Mouse (Mus musculus) neural tube, embryonic 14.5 days (tissue): ENCODE measurements around the gene Samd7. TPM values are rescaled to one million over a fixed set of nuclear protein-coding genes. Genes with fewer than 3 reads are reported as not detected.

Source experiments
- polyA plus RNA-seq: library from polyadenylated mRNA; unstranded; fragments of >200 nt; fragmentation: Nextera tagmentation; extraction: Ambion mirVana; gene quantifications from 2 replicates; pipeline ENCODE4 v1.2.1, GENCODE M21; 2014

The Samd7 gene
- polyA plus RNA-seq, 1 experiment from 2014 or later = not detected

Other genes starting within 250 kb of the Samd7 start
- gene Mecom, start 198.3 kb upstream of the Samd7 start, polyA plus RNA-seq = 6.4 and 8.5 TPM in 2 replicates
- 0.83 and 0.88 TPM in 2 replicates for gene Actrt3, start 146.4 kb upstream of the Samd7 start, polyA plus RNA-seq
- gene Mynn, start 144.2 kb upstream of the Samd7 start, polyA plus RNA-seq = 32.0 and 40.7 TPM in 2 replicates
- 0.12 TPM in 1 of 2 replicates, not detected in the other for gene Lrriq4, start 101.8 kb upstream of the Samd7 start, polyA plus RNA-seq
- gene Lrrc34, start 98.4 kb upstream of the Samd7 start, polyA plus RNA-seq = 0.50 and 0.66 TPM in 2 replicates
- gene Lrrc31, start 46.5 kb upstream of the Samd7 start, polyA plus RNA-seq = not detected in 2 replicates
- 88.1 and 102 TPM in 2 replicates for gene Sec62, start 46.6 kb downstream of the Samd7 start, polyA plus RNA-seq
- gene Gpr160, start 109.7 kb downstream of the Samd7 start, polyA plus RNA-seq = 1.6 and 1.7 TPM in 2 replicates
- 11.0 and 13.5 TPM in 2 replicates for gene Phc3, start 223.1 kb downstream of the Samd7 start, polyA plus RNA-seq
- gene Prkci, start 249.5 kb downstream of the Samd7 start, polyA plus RNA-seq = 30.2 and 42.7 TPM in 2 replicates